Comparison of ENCODE assay signal across 12 mouse cellular contexts in genomic region chr7:80071209-80071608, GRCm38 (mm10).
"Had no signal": no experiment of that assay in that cellular context is flagged by ENCODE, and none has a peak within 500 bp of the region (broad histone marks: within the 10 kb centered on the region; RNA-seq: fewer than 3 reads in every experiment).

No protein-coding gene starts in this region.

- H3K4me3 ChIP-seq: left cerebral cortex, adult 2 months; limb, embryonic 15.5 days; liver, embryonic 12.5 days; megakaryocyte, embryonic 14.5 days; midbrain, embryonic 13.5 days had no signal

- ATAC-seq: liver, embryonic 12.5 days; midbrain, embryonic 13.5 days had no signal

- H3K4me2 ChIP-seq: limb, embryonic 15.5 days; liver, embryonic 12.5 days; lung, embryonic 14.5 days; midbrain, embryonic 13.5 days had no signal

- H3K36me3 ChIP-seq: limb, embryonic 15.5 days; liver, embryonic 12.5 days; midbrain, embryonic 13.5 days had no signal

- H3K27ac ChIP-seq: limb, embryonic 15.5 days; liver, embryonic 12.5 days; stomach, postnatal 0 days had no signal

- H3K9ac ChIP-seq: limb, embryonic 15.5 days; liver, embryonic 12.5 days; lung, embryonic 14.5 days; midbrain, embryonic 13.5 days had no signal

- H3K27me3 ChIP-seq: limb, embryonic 15.5 days; liver, embryonic 12.5 days; megakaryocyte, embryonic 14.5 days; midbrain, embryonic 13.5 days had no signal

- DNase-seq: kidney, postnatal 10 days; kidney, postnatal 4 days; lung, embryonic 14.5 days; lung, postnatal 10 days; lung, postnatal 4 days; thymus, postnatal 4 days had no signal

- H3K9me3 ChIP-seq: limb, embryonic 15.5 days; liver, embryonic 12.5 days; megakaryocyte, embryonic 14.5 days; midbrain, embryonic 13.5 days had no signal
